Mouse (Mus musculus) cerebral cortex, adult 2 months (tissue): ENCODE results near the gene Inca1.

Experiments used
- WGBS: fragments of 180-500 bp; shearing (Covaris S2); methylation state at CpG from one replicate; pipeline ENCODE4 v1.1.7; 2018; 5-methylcytosine and 5-hydroxymethylcytosine counted together

Gene Inca1

GRCm38 (mm10) chr11:70653345-70654197, 46.4 kb downstream of the Inca1 start:
- WGBS = under 1% methylated on average over 63 of the region's 63 CpGs

GRCm38 (mm10) chr11:70652884-70653344, 47.0 kb downstream of the Inca1 start:
- WGBS = 35% methylated on average over 6 of the region's 6 CpGs

GRCm38 (mm10) chr11:70652029-70652883, 47.7 kb downstream of the Inca1 start:
- WGBS = 35% methylated on average over 12 of the region's 12 CpGs

- 31% methylated on average over 2 of the region's 2 CpGs for WGBS
Observed at GRCm38 (mm10) chr11:70651391-70651790, 48.6 kb downstream of the Inca1 start.

- 58% methylated on average over 12 of the region's 12 CpGs for WGBS
Observed at GRCm38 (mm10) chr11:70650322-70651175, 49.4 kb downstream of the Inca1 start.

GRCm38 (mm10) chr11:70649185-70649734, 50.7 kb downstream of the Inca1 start:
- 75% methylated on average over 8 of the region's 8 CpGs for WGBS

GRCm38 (mm10) chr11:70648512-70648911, 51.4 kb downstream of the Inca1 start:
- 71% methylated on average over 4 of the region's 4 CpGs for WGBS

- WGBS = 4% methylated on average over 28 of the region's 28 CpGs
Observed at GRCm38 (mm10) chr11:70647716-70648420, 52.1 kb downstream of the Inca1 start.

GRCm38 (mm10) chr11:70646691-70647650, 53.0 kb downstream of the Inca1 start, which contains the start of the genes Rnf167 and Slc25a11:
Gene Rnf167 (plus strand): TSS chr11:70647235.
Gene Slc25a11 (minus strand): TSS chr11:70647479.
- under 1% methylated on average over 63 of the region's 63 CpGs for WGBS

GRCm38 (mm10) chr11:70646259-70646555, 53.7 kb downstream of the Inca1 start:
- 11% methylated on average over 3 of the region's 3 CpGs for WGBS

GRCm38 (mm10) chr11:70645461-70646258, 54.3 kb downstream of the Inca1 start:
- WGBS = 82% methylated on average over 12 of the region's 12 CpGs

- WGBS = 84% methylated on average over 8 of the region's 8 CpGs
Observed at GRCm38 (mm10) chr11:70644564-70645103, 55.3 kb downstream of the Inca1 start.

- WGBS = 92% methylated on average over 6 of the region's 6 CpGs
Observed at GRCm38 (mm10) chr11:70643051-70643450, 56.9 kb downstream of the Inca1 start.

- 85% methylated on average over 7 of the region's 7 CpGs for WGBS
Observed at GRCm38 (mm10) chr11:70641241-70641640, 58.7 kb downstream of the Inca1 start.

GRCm38 (mm10) chr11:70639976-70640375, 60.0 kb downstream of the Inca1 start:
- 78% methylated on average over 8 of the region's 8 CpGs for WGBS

GRCm38 (mm10) chr11:70638714-70639278, 61.2 kb downstream of the Inca1 start, which contains the start of gene Gp1ba:
Gene Gp1ba (plus strand): TSS chr11:70639122.
- 66% methylated on average over 5 of the region's 5 CpGs for WGBS
